Mouse (Mus musculus): ENCODE measurements around the gene Ccdc47. TPM values are rescaled to one million over a fixed set of nuclear protein-coding genes. Genes with fewer than 3 reads are reported as not detected.
"Not testable (repeated sequence)": the region's sequence is repeated elsewhere in the genome, so short reads cannot be mapped to it uniquely, and the experiment has no call there.

Ccdc47 gene
- total RNA-seq, 1 experiment = 82.3 TPM

- Histone ChIP-seq H3K27ac (ENCODE audit: insufficient read depth, low read depth, low read length, poor library complexity, severe bottlenecking) (no peak within 1 kb of the TSS), H3K4me3 (ENCODE audit: insufficient read depth in 1 of 2, low read depth in 1 of 2, low read length in 2 of 2, poor library complexity in 1 of 2, severe bottlenecking in 1 of 2) (no peak within 1 kb of the TSS), H3K4me1 (ENCODE audit: control insufficient read depth in 2 of 2, insufficient read depth in 2 of 2, low read length in 2 of 2, poor library complexity in 1 of 2) (no peaks in the 10 kb centered on the region), H3K36me3 (ENCODE audit: control insufficient read depth, insufficient read depth, low read length, poor library complexity, severe bottlenecking) (peaks cover 32% of the 10 kb centered on the region), H3K9me3 (ENCODE audit: control insufficient read depth, insufficient read depth, low read depth, low read length) (no peaks in the 10 kb centered on the region), H3K9ac (ENCODE audit: insufficient read depth, low read depth, low read length, poor library complexity, severe bottlenecking) (no peak within 1 kb of the TSS)
- in situ Hi-C loops (cut with MboI; ENCODE audit: low sequenced_read_pairs in 2 of 2, unreplicated experiment in 2 of 2) = no loop called here
- DNase-seq (ENCODE audit: low read depth, low spot score) = no peak
- TF ChIP-seq ZNF384 (IDR thresholded peaks at IDR 0.05; ENCODE audit: low read depth, low read length) (no peak), CHD2 (IDR thresholded peaks at IDR 0.05; ENCODE audit: low read depth, low read length) (no peak), MAFK (IDR thresholded peaks at IDR 0.05; ENCODE audit: insufficient read depth, low read depth, low read length) (no peak), HCFC1 (IDR thresholded peaks at IDR 0.05; ENCODE audit: borderline replicate concordance, insufficient read depth, low read length) (no peak), ZC3H11A (IDR thresholded peaks at IDR 0.05; ENCODE audit: borderline replicate concordance, low read depth, low read length) (no peak)
These were observed 14.1 kb downstream of the Ccdc47 start, which contains the start of gene Strada for GRCm38 (mm10) chr11:106202123-106202465. TSS of gene Strada (minus strand) at chr11:106202168.

DNA sequence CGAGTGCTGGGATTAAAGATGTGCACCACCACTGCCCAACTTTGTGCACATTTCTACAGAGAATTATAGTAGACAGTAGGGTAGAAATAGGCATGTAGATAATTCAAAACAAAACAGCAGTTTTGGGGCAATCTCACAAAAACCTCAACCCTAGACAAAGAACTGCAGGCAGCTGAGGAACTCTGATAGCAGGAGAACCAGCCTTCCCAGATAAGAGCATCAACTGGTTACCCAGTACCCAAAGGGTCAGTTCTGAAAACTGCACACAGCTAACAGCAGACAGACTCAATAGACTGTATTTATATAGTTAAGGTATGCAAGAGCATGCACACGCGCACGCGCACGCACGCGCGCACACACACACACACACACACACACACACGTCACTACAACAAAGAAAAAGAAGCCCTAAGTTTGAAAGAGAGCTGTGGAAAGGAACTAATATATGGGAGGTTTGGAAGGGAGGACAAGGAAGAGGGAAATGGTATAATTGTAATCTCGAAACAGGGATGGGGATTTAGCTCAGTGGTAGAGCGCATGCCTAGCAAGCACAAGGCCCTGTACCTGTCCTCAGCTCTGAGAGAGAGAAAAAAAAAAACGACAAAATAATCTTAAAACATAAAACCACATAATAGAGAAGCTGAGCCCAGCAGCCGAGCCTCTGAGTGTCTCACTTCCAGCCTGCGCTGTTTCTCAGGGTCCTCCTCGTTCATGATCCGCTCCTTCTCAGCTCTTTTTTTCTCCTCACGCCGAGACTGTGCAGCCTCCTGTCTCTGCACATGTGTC is 14.6 kb downstream of the Ccdc47 start:
- no peaks in the 10 kb centered on the region for H3K4me1 ChIP-seq (ENCODE audit: control insufficient read depth in 2 of 2, insufficient read depth in 2 of 2, low read length in 2 of 2, poor library complexity in 1 of 2)
- TF ChIP-seq HCFC1 (IDR thresholded peaks at IDR 0.05; ENCODE audit: borderline replicate concordance, insufficient read depth, low read length) (no peak), MAFK (IDR thresholded peaks at IDR 0.05; ENCODE audit: insufficient read depth, low read depth, low read length) (no peak), ZC3H11A (IDR thresholded peaks at IDR 0.05; ENCODE audit: borderline replicate concordance, low read depth, low read length) (no peak), CHD2 (IDR thresholded peaks at IDR 0.05; ENCODE audit: low read depth, low read length) (no peak), ZNF384 (IDR thresholded peaks at IDR 0.05; ENCODE audit: low read depth, low read length) (no peak)
- no peak overlapping the region for H3K27ac ChIP-seq (ENCODE audit: insufficient read depth, low read depth, low read length, poor library complexity, severe bottlenecking)
- no peak overlapping the region for H3K4me3 ChIP-seq (ENCODE audit: insufficient read depth in 1 of 2, low read depth in 1 of 2, low read length in 2 of 2, poor library complexity in 1 of 2, severe bottlenecking in 1 of 2)
- DNase-seq (ENCODE audit: low read depth, low spot score) = no peak
- in situ Hi-C loops (cut with MboI; ENCODE audit: low sequenced_read_pairs in 2 of 2, unreplicated experiment in 2 of 2) = no loop called here
- peaks cover 29% of the 10 kb centered on the region for H3K36me3 ChIP-seq (ENCODE audit: control insufficient read depth, insufficient read depth, low read length, poor library complexity, severe bottlenecking)
- H3K9ac ChIP-seq (ENCODE audit: insufficient read depth, low read depth, low read length, poor library complexity, severe bottlenecking) = no peak overlapping the region
- H3K9me3 ChIP-seq (ENCODE audit: control insufficient read depth, insufficient read depth, low read depth, low read length) = no peaks in the 10 kb centered on the region

DNA sequence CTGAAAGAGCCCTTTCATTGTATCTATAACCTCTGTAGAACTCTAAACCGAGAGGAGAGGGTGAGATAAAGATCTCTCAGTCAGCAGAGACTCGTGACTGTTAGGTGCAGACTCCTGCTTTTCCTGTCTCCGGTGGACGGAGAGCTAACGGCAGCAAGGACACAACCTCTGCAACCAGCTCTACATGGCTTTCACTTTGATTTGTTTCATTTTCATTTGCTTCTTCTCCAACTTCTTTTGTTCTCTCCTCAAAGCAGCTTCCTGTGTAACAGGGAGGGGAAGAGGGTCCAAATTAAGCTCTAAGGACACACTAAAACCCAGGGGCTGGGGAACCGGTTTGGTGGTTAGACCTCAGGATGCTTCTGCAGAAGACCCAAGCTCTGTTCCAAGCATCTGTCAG is 15.4 kb downstream of the Ccdc47 start:
- Histone ChIP-seq H3K4me1 (ENCODE audit: control insufficient read depth in 2 of 2, insufficient read depth in 2 of 2, low read length in 2 of 2, poor library complexity in 1 of 2) (no peaks in the 10 kb centered on the region), H3K9ac (ENCODE audit: insufficient read depth, low read depth, low read length, poor library complexity, severe bottlenecking) (no peak overlapping the region), H3K9me3 (ENCODE audit: control insufficient read depth, insufficient read depth, low read depth, low read length) (no peaks in the 10 kb centered on the region), H3K4me3 (ENCODE audit: insufficient read depth in 1 of 2, low read depth in 1 of 2, low read length in 2 of 2, poor library complexity in 1 of 2, severe bottlenecking in 1 of 2) (no peak overlapping the region), H3K27ac (ENCODE audit: insufficient read depth, low read depth, low read length, poor library complexity, severe bottlenecking) (no peak overlapping the region), H3K36me3 (ENCODE audit: control insufficient read depth, insufficient read depth, low read length, poor library complexity, severe bottlenecking) (peaks cover 29% of the 10 kb centered on the region)
- no peak for TF ChIP-seq HCFC1 (IDR thresholded peaks at IDR 0.05; ENCODE audit: borderline replicate concordance, insufficient read depth, low read length)
- no peak for TF ChIP-seq ZNF384 (IDR thresholded peaks at IDR 0.05; ENCODE audit: low read depth, low read length)
- no peak for TF ChIP-seq ZC3H11A (IDR thresholded peaks at IDR 0.05; ENCODE audit: borderline replicate concordance, low read depth, low read length)
- TF ChIP-seq CHD2 (IDR thresholded peaks at IDR 0.05; ENCODE audit: low read depth, low read length) = no peak
- in situ Hi-C loops (cut with MboI; ENCODE audit: low sequenced_read_pairs in 2 of 2, unreplicated experiment in 2 of 2) = no loop called here
- DNase-seq (ENCODE audit: low read depth, low spot score) = no peak

- peaks cover 26% of the 10 kb centered on the region for H3K36me3 ChIP-seq (ENCODE audit: control insufficient read depth, insufficient read depth, low read length, poor library complexity, severe bottlenecking)
- in situ Hi-C loops (cut with MboI; ENCODE audit: low sequenced_read_pairs in 2 of 2, unreplicated experiment in 2 of 2); H3K4me1 ChIP-seq (ENCODE audit: control insufficient read depth in 2 of 2, insufficient read depth in 2 of 2, low read length in 2 of 2, poor library complexity in 1 of 2); H3K27ac ChIP-seq (ENCODE audit: insufficient read depth, low read depth, low read length, poor library complexity, severe bottlenecking); H3K9ac ChIP-seq (ENCODE audit: insufficient read depth, low read depth, low read length, poor library complexity, severe bottlenecking); H3K4me3 ChIP-seq (ENCODE audit: insufficient read depth in 1 of 2, low read depth in 1 of 2, low read length in 2 of 2, poor library complexity in 1 of 2, severe bottlenecking in 1 of 2); DNase-seq (ENCODE audit: low read depth, low spot score); H3K9me3 ChIP-seq (ENCODE audit: control insufficient read depth, insufficient read depth, low read depth, low read length): not testable (repeated sequence)
These were observed 16.1 kb downstream of the Ccdc47 start for GRCm38 (mm10) chr11:106199997-106200396.

- Histone ChIP-seq H3K36me3 (ENCODE audit: control insufficient read depth, insufficient read depth, low read length, poor library complexity, severe bottlenecking) (peaks cover 22% of the 10 kb centered on the region), H3K9me3 (ENCODE audit: control insufficient read depth, insufficient read depth, low read depth, low read length) (no peaks in the 10 kb centered on the region), H3K4me1 (ENCODE audit: control insufficient read depth in 2 of 2, insufficient read depth in 2 of 2, low read length in 2 of 2, poor library complexity in 1 of 2) (no peaks in the 10 kb centered on the region), H3K4me3 (ENCODE audit: insufficient read depth in 1 of 2, low read depth in 1 of 2, low read length in 2 of 2, poor library complexity in 1 of 2, severe bottlenecking in 1 of 2) (no peak overlapping the region), H3K9ac (ENCODE audit: insufficient read depth, low read depth, low read length, poor library complexity, severe bottlenecking) (no peak overlapping the region), H3K27ac (ENCODE audit: insufficient read depth, low read depth, low read length, poor library complexity, severe bottlenecking) (no peak overlapping the region)
- DNase-seq (ENCODE audit: low read depth, low spot score) = no peak
- TF ChIP-seq MAFK (IDR thresholded peaks at IDR 0.05; ENCODE audit: insufficient read depth, low read depth, low read length) (no peak), CHD2 (IDR thresholded peaks at IDR 0.05; ENCODE audit: low read depth, low read length) (no peak), HCFC1 (IDR thresholded peaks at IDR 0.05; ENCODE audit: borderline replicate concordance, insufficient read depth, low read length) (no peak), ZNF384 (IDR thresholded peaks at IDR 0.05; ENCODE audit: low read depth, low read length) (no peak), ZC3H11A (IDR thresholded peaks at IDR 0.05; ENCODE audit: borderline replicate concordance, low read depth, low read length) (no peak)
- in situ Hi-C loops (cut with MboI; ENCODE audit: low sequenced_read_pairs in 2 of 2, unreplicated experiment in 2 of 2) = no loop called here
These were observed 17.9 kb downstream of the Ccdc47 start for GRCm38 (mm10) chr11:106198277-106198676.

Data from ES-E14 (cell line).